Mouse (Mus musculus): ENCODE data around the gene Tbc1d16.
"Not testable (repeated sequence)": the region's sequence is repeated elsewhere in the genome, so short reads cannot be mapped to it uniquely, and the experiment has no call there.

DNA sequence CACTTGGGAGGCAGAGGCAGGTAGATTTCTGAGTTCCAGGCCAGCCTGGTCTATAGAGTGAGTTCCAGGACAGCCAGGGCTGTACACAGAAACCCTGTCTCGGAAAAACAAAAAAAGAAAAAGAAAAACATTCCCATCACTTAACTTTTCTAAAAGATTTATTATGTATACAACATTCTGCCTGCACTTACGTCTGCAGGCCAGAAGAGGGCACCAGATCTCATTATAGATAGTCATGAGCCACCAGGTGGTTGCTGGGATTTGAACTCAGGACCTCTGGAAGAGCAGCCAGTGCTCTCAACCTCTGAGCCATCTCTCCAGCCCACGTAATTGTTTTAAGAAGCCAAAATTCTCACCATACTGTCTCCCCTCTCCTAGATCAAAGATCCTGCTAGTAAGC lies 44.2 kb upstream of the Tbc1d16 start:
- not testable (repeated sequence) for TF ChIP-seq POLR2A (IDR thresholded peaks at IDR 0.05; ENCODE audit: borderline replicate concordance, control insufficient read depth, low read depth, low read length)
- TF ChIP-seq CTCF (IDR thresholded peaks at IDR 0.05; ENCODE audit: control insufficient read depth, insufficient read depth, low read length), result 0 out of 2 replicates have a peak, but pooled peaks have one; percentile 3
